Mouse (Mus musculus): ENCODE data around the gene Lrig3.

GRCm38 (mm10) chr10:125996989-125997388 lies 31.0 kb downstream of the Lrig3 start:
- TF ChIP-seq TAL1 (IDR thresholded peaks at IDR 0.05; ENCODE audit: low read length) (no peak), GATA1 (IDR thresholded peaks at IDR 0.05; ENCODE audit: low read length) (no peak)
